Mouse (Mus musculus): ENCODE measurements around the gene Dnaaf3. TPM values are rescaled to one million over a fixed set of nuclear protein-coding genes. Genes with fewer than 3 reads are reported as not detected.
A peak's percentile ranks its signal among the peaks of the same experiment; 100 is the strongest.

Dnaaf3 gene
- polyA plus RNA-seq, 1 experiment from 2014 or later = 2.2 TPM

GRCm38 (mm10) chr7:4496468-4496867 is 35.8 kb downstream of the Dnaaf3 start:
- Histone ChIP-seq H3K9me3 (replicated peaks; ENCODE audit: control insufficient read depth, low read length, poor library complexity, severe bottlenecking) (no peaks in the 10 kb centered on the region), H3K4me2 (ENCODE audit: low read length) (no peak overlapping the region), H3K4me1 (ENCODE audit: control insufficient read depth, insufficient read depth, low read length) (peaks cover 30% of the 10 kb centered on the region), H3K9ac (ENCODE audit: low read depth, low read length) (no peak overlapping the region), H3K27ac (ENCODE audit: low read length) (no peak overlapping the region), H3K27me3 (ENCODE audit: control insufficient read depth, insufficient read depth, low read depth, low read length) (no peaks in the 10 kb centered on the region), H3K4me3 (ENCODE audit: low read depth, low read length) (no peak overlapping the region), H3K36me3 (ENCODE audit: control insufficient read depth, insufficient read depth, low read length) (peaks cover 9% of the 10 kb centered on the region)
- 98% methylated on average over 3 of the region's 3 CpGs for WGBS
- no peak for ATAC-seq

GRCm38 (mm10) chr7:4493991-4494390 is 38.3 kb downstream of the Dnaaf3 start:
- Histone ChIP-seq H3K27ac (ENCODE audit: low read length) (no peak overlapping the region), H3K36me3 (ENCODE audit: control insufficient read depth, insufficient read depth, low read length) (peaks cover 18% of the 10 kb centered on the region), H3K27me3 (ENCODE audit: control insufficient read depth, insufficient read depth, low read depth, low read length) (no peaks in the 10 kb centered on the region), H3K4me1 (ENCODE audit: control insufficient read depth, insufficient read depth, low read length) (peaks cover 13% of the 10 kb centered on the region), H3K4me2 (ENCODE audit: low read length) (no peak overlapping the region), H3K9me3 (replicated peaks; ENCODE audit: control insufficient read depth, low read length, poor library complexity, severe bottlenecking) (no peaks in the 10 kb centered on the region), H3K4me3 (ENCODE audit: low read depth, low read length) (no peak overlapping the region), H3K9ac (ENCODE audit: low read depth, low read length) (no peak overlapping the region)
- no peak for ATAC-seq
- 85% methylated on average over 1 of the region's 1 CpGs for WGBS

- Histone ChIP-seq H3K27ac (ENCODE audit: low read length) (no peak overlapping the region), H3K4me3 (ENCODE audit: low read depth, low read length) (no peak overlapping the region), H3K9me3 (replicated peaks; ENCODE audit: control insufficient read depth, low read length, poor library complexity, severe bottlenecking) (no peaks in the 10 kb centered on the region), H3K27me3 (ENCODE audit: control insufficient read depth, insufficient read depth, low read depth, low read length) (no peaks in the 10 kb centered on the region), H3K4me1 (ENCODE audit: control insufficient read depth, insufficient read depth, low read length) (peaks cover 2% of the 10 kb centered on the region; the same call in 1 of the 2 replicates), H3K9ac (ENCODE audit: low read depth, low read length) (no peak overlapping the region), H3K36me3 (ENCODE audit: control insufficient read depth, insufficient read depth, low read length) (peaks cover 23% of the 10 kb centered on the region), H3K4me2 (ENCODE audit: low read length) (no peak overlapping the region)
- no peak for ATAC-seq
- 91% methylated on average over 13 of the region's 13 CpGs for WGBS
Measured at GRCm38 (mm10) chr7:4492284-4493224, 39.7 kb downstream of the Dnaaf3 start.

GRCm38 (mm10) chr7:4491308-4491707 is 40.9 kb downstream of the Dnaaf3 start:
- peaks cover 23% of the 10 kb centered on the region for H3K36me3 ChIP-seq (ENCODE audit: control insufficient read depth, insufficient read depth, low read length)

GRCm38 (mm10) chr7:4482281-4482680 is 50.0 kb downstream of the Dnaaf3 start:
- 87% methylated on average over 12 of the region's 12 CpGs for WGBS
- Histone ChIP-seq H3K36me3 (ENCODE audit: control insufficient read depth, insufficient read depth, low read length) (peaks cover 47% of the 10 kb centered on the region), H3K27ac (ENCODE audit: low read length) (no peak overlapping the region)

More at GRCm38 (mm10) chr7:4491308-4491707, 40.9 kb downstream of the Dnaaf3 start:
- no peaks in the 10 kb centered on the region for H3K27me3 ChIP-seq (ENCODE audit: control insufficient read depth, insufficient read depth, low read depth, low read length)
- no peak overlapping the region for H3K4me3 ChIP-seq (ENCODE audit: low read depth, low read length)
- no peak overlapping the region for H3K27ac ChIP-seq (ENCODE audit: low read length)
- no peaks in the 10 kb centered on the region for H3K4me1 ChIP-seq (ENCODE audit: control insufficient read depth, insufficient read depth, low read length)
- ATAC-seq = no peak
- WGBS = 85% methylated on average over 6 of the region's 6 CpGs
- no peaks in the 10 kb centered on the region for H3K9me3 ChIP-seq (replicated peaks; ENCODE audit: control insufficient read depth, low read length, poor library complexity, severe bottlenecking)
- no peak overlapping the region for H3K4me2 ChIP-seq (ENCODE audit: low read length)
- no peak overlapping the region for H3K9ac ChIP-seq (ENCODE audit: low read depth, low read length)

GRCm38 (mm10) chr7:4479674-4480073 is 52.6 kb downstream of the Dnaaf3 start:
- no peak overlapping the region for H3K4me2 ChIP-seq (ENCODE audit: low read length)
- peaks cover 14% of the 10 kb centered on the region for H3K4me1 ChIP-seq (ENCODE audit: control insufficient read depth, insufficient read depth, low read length)
- H3K9me3 ChIP-seq (replicated peaks; ENCODE audit: control insufficient read depth, low read length, poor library complexity, severe bottlenecking) = no peaks in the 10 kb centered on the region
- H3K36me3 ChIP-seq (ENCODE audit: control insufficient read depth, insufficient read depth, low read length) = peaks cover 31% of the 10 kb centered on the region
- H3K9ac ChIP-seq (ENCODE audit: low read depth, low read length) = no peak overlapping the region
- no peak overlapping the region for H3K27ac ChIP-seq (ENCODE audit: low read length)
- no peak overlapping the region for H3K4me3 ChIP-seq (ENCODE audit: low read depth, low read length)
- ATAC-seq = no peak
- 33% methylated on average over 6 of the region's 6 CpGs for WGBS
- peaks cover 7% of the 10 kb centered on the region for H3K27me3 ChIP-seq (ENCODE audit: control insufficient read depth, insufficient read depth, low read depth, low read length)

More at GRCm38 (mm10) chr7:4482281-4482680, 50.0 kb downstream of the Dnaaf3 start:
- no peak overlapping the region for H3K9ac ChIP-seq (ENCODE audit: low read depth, low read length)
- H3K4me2 ChIP-seq (ENCODE audit: low read length) = no peak overlapping the region
- H3K9me3 ChIP-seq (replicated peaks; ENCODE audit: control insufficient read depth, low read length, poor library complexity, severe bottlenecking) = no peaks in the 10 kb centered on the region
- H3K4me1 ChIP-seq (ENCODE audit: control insufficient read depth, insufficient read depth, low read length) = peaks cover 14% of the 10 kb centered on the region
- no peak for ATAC-seq
- peaks cover 2% of the 10 kb centered on the region for H3K27me3 ChIP-seq (ENCODE audit: control insufficient read depth, insufficient read depth, low read depth, low read length)
- H3K4me3 ChIP-seq (ENCODE audit: low read depth, low read length) = no peak overlapping the region

- peak overlapping the region; percentile 57; the same call in 1 of the 2 replicates for H3K27ac ChIP-seq (ENCODE audit: low read length)
- ATAC-seq = peak; percentile 14
- H3K27me3 ChIP-seq (ENCODE audit: control insufficient read depth, insufficient read depth, low read depth, low read length) = peaks cover 12% of the 10 kb centered on the region
- WGBS = 2% methylated on average over 16 of the region's 16 CpGs
- no peaks in the 10 kb centered on the region for H3K9me3 ChIP-seq (replicated peaks; ENCODE audit: control insufficient read depth, low read length, poor library complexity, severe bottlenecking)
- H3K4me1 ChIP-seq (ENCODE audit: control insufficient read depth, insufficient read depth, low read length) = peaks cover 14% of the 10 kb centered on the region
- peak overlapping the region; percentile 61 for H3K9ac ChIP-seq (ENCODE audit: low read depth, low read length)
- H3K4me2 ChIP-seq (ENCODE audit: low read length) = peak overlapping the region; percentile 94
- H3K36me3 ChIP-seq (ENCODE audit: control insufficient read depth, insufficient read depth, low read length) = peaks cover 23% of the 10 kb centered on the region
- H3K4me3 ChIP-seq (ENCODE audit: low read depth, low read length) = peak overlapping the region; percentile 46
Measured at GRCm38 (mm10) chr7:4478796-4479291, 53.4 kb downstream of the Dnaaf3 start.

GRCm38 (mm10) chr7:4478021-4478795 is 54.0 kb downstream of the Dnaaf3 start:
- H3K4me3 ChIP-seq (ENCODE audit: low read depth, low read length) = peak overlapping the region; percentile 46
- no peaks in the 10 kb centered on the region for H3K9me3 ChIP-seq (replicated peaks; ENCODE audit: control insufficient read depth, low read length, poor library complexity, severe bottlenecking)
- H3K27ac ChIP-seq (ENCODE audit: low read length) = peak overlapping the region; percentile 57; the same call in 1 of the 2 replicates
- H3K36me3 ChIP-seq (ENCODE audit: control insufficient read depth, insufficient read depth, low read length) = peaks cover 18% of the 10 kb centered on the region; the same call in 1 of the 2 replicates
- H3K27me3 ChIP-seq (ENCODE audit: control insufficient read depth, insufficient read depth, low read depth, low read length) = peaks cover 18% of the 10 kb centered on the region
- H3K4me2 ChIP-seq (ENCODE audit: low read length) = peak overlapping the region; percentile 94
- peak; percentile 92 for ATAC-seq
- under 1% methylated on average over 39 of the region's 39 CpGs for WGBS
- H3K9ac ChIP-seq (ENCODE audit: low read depth, low read length) = peak overlapping the region; percentile 61
- H3K4me1 ChIP-seq (ENCODE audit: control insufficient read depth, insufficient read depth, low read length) = peaks cover 14% of the 10 kb centered on the region
